Mouse (Mus musculus) right cerebral cortex, adult 2 months (tissue): ENCODE results near the gene Creb5.

Experiments used
- DNase-seq, 2 experiments: peaks; one replicate each; pipeline ENCODE4 v3.0.0; 2021 to 2022; ENCODE audit warnings: low spot score in 2 of 2

Creb5 gene

DNA sequence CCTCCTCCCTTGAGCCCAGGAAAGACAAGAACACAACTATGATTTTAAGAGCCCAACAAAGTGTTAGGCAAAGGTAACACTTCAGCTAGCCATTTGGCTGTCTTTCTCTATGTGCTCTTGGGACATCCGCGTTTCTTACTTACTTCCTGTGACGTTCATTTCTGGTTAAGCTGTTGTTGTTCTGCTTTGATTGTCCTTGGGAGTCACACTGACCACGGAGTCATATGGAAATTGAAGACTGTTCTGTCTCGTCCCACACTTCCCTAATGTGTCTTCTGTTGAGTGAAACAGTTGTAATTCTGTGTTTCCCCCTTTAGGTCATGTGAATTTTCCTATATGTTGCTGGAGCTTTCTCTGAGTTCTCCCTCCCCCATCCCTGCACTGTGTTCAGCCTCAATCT lies 305.2 kb downstream of the Creb5 start:
- DNase-seq = no peak

DNA sequence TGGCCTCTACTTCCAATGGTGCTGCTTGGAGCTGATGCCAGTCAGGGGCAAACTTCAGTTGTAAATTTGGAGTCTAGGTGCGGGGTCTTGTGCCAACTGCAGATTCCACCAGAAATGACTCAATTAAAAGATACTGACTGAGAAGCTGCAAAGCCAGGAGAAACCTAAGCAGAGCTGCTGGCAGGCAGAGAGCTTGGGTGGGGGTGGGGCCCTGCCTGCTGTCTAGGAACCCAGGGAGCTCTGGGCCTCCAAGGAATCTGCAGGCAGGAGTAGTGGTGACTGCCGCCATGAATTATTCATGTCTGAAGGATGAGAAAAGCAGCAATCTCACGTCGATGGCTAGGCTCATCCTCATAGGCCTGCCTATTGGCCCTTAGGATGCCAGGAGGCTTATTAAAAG lies 306.5 kb downstream of the Creb5 start:
- no peak for DNase-seq

DNA sequence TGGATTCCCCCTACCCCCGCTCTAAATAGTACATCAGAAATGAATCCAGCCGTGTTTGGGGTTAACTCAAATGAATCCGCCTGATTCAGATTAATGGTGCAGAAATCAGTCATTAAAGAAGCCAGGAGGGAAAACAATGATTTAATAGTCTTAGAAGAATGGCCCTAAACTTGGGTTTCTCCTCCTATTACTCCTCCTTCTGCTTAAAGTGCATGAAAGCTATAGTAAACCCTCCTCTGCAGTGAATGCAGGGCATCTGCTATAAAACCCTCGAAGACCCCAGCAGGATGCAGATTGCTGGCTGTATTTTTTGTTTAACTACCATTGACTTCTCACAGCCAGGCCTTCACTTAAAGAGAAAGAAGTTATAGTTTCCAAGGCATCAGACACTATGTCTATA lies 307.2 kb downstream of the Creb5 start:
- DNase-seq = no peak

DNA sequence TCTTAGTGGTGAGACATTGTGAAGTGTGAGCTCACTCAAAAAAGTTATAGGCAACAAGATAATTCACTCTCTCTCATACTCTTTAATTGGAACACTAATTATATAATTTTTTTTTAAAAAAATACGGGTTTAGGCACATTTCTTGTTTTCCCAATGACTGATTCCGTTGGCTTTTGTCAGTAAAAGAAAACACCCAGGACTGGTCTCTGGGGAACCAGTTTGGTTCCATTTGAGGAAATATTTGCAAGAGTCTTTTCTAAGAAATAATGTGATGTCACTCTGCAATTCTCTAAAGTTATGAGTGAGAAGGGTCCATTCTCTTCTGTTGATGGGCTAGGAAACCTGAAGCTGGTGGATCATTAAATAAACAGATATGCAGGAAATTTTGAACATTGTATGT lies 309.3 kb downstream of the Creb5 start:
- DNase-seq = no peak

DNA sequence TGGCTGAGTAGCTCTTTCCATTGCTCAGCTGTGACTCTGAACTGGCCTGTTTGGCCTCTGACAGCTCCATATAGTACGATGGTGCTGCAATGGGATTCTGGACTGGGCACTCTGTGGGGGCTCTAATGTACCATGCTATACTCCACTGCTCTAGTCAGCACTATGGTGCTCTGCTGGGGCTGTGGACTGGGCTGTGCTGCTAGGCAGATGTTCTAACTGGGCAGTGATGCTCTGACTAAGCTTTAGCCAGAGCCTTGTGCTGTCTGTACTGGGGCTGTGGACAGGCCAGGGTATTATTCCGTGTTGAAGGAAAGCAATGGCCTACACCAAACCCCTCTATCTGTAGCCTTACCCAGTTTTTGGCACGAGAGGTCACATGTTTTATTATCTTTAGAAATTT lies 316.0 kb downstream of the Creb5 start:
- no peak for DNase-seq

DNA sequence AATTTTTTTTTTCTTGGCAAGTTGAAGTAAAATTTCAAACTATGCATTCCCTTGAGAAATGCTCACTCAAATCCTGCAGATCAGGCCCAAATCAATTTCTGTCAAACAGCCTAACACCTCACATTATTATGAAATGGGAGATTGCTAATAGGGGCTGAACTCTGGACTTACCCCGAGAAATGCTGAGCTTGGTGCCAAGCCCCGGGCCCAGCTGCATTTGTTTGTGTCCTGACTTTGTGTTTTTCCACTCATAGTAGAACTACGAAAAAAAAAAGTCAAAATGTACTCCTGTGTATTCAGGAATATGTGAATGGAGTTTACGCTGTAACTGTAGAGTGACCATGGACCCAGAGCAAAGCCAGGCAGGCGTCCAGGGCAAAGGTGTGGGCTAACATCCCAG lies 316.6 kb downstream of the Creb5 start:
- DNase-seq = no peak

DNA sequence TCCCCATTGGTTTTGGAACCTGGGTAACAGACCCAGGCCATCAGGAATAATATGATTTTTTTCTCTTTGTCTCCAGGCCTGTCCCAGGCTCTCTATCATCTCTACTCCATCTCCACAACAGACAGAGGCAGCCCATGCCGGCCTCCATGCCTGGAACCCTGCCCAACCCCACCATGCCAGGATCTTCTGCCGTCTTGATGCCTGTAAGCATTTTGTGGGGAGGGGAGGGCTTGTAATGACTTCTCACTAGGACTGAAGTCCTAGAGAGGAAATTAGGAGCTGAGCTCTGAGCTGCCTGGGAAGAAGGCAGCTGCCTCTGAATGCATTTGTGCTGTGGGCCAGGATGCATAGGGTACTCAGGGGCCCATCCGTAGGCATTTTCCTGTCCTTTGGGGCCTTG lies 317.3 kb downstream of the Creb5 start:
- DNase-seq = no peak

DNA sequence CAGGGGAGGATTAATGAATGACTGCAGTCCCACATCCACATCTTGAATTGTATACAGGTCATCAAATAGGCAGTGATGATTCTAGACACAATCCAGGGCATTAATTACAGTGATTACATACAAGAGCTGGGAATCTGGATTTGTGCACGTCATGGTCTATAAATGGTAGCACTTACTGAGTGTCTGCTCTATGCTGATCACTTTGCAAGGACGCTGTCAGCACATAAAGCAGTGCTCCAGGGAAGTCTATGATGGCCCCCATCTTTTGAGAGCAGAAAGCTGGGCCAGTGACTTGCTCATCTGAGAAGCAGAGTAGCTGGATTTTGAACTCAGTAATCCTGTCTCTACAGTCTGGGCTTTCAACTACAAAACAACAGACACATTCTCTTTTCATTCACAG lies 318.1 kb downstream of the Creb5 start:
- DNase-seq = no peak

DNA sequence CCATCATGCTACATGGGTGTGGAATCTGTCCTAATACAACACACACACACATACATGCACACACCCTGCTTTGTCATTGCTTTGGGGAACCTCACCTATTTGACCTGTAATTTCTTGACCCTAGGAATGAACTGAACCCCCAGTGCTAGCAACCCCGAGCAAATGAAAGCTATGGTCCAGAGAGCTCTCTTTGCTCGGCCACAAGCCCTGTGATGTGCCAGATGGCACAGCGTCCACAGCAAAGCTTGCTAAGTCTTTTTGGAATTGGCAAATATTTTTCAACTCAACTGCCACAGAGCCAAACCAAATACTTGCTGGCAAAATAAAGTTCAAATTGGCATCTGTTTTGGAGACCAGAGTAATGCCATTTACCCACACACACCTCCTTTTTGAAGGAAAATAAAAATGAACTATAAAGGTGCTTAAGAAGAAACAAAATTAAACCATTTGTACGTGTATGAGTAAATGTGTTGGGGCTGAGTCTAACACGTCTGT lies 324.4 kb downstream of the Creb5 start:
- no peak for DNase-seq

DNA sequence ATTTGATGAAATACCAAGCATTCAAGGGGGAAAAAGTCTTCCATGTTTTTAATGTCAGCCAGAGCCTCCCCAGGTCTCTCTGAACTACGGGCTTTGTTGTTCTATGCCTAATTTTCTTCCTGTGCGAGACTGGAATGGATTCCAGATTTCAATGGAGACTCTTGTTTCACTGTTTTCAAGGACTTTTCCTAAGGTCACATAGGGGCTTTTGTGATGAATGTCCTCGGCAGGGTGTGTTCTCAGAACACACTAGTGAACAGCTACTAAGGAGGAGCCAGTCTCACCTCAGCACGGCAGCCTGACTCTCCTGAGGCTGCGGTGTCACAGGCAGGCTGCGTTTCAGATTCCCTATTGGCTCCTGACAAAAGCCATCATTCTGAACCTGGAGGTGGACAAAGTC lies 325.6 kb downstream of the Creb5 start:
- DNase-seq = no peak

DNA sequence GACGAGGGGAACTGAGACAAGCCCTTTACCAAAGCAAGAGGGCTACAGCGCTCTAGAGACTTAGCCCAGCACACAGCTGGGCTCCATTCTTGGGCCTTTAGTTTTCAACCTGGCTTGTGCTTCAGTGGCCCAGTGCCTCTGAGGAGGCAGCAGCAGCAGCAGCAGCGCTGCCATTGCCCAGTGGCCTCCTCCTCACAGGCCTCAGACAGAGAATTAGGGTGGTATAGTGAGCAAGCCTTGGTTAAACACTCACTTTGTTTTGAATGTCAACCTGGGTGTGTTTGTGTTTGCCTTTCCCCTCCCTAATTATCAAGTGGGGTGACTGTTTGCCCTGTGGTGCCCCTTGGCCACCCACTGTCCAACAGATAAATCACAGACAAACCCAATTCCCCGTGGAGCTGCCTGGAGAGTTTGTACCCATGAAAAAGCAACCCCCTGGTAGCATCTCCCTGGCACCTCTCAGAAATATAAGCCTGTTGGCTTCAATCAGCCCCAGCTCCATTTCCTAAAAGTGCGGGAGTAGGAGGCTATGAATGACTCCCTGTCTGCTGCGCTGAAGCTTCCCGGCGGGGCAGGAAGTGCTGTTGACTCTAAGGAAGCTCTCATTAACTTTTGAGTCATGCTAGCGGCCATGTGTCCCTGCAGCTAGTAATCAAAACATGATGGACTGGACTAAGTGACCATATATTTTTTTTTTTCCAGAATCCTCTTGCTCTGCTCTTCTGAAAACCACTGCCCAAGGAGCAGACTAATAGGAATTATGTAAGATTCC lies 328.6 kb downstream of the Creb5 start:
- no peak for DNase-seq

DNA sequence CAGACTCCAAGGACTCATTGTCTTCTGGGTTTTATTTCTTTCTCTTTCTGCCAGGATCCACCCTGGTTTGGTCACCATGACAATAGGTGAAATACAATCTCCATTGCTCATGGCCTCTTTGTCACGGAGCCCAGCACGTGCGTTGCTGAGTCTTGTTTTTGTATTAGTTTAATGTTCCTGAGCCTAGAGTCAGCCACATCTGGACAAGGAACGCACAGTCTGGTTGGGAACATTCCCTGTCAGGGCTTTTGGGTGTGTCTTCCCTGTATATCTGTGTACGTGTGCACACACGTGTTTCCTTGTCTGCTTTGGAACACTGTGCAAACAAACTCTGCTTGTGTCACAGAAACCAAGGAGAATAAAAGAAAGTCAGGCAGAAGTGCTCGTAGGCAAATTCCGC lies 331.1 kb downstream of the Creb5 start:
- DNase-seq = no peak

DNA sequence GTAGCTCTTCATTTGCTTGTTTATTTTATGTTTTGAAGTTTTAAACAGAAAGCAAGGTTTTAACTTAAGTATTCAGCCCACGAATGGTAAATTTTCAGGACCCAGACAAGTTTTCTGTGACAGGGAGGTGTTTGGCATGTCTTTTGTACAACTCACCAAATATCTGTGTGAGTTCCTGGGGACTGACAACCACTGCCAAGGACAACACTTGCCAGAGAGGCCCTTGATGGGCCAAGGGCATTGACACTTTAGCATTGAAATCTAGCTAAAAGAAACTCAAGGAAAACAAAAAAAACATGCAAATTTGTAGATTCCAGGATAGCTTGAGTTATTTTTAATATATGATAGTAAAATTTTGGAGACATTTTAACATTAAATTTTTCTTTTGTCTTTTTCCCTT lies 332.6 kb downstream of the Creb5 start:
- no peak for DNase-seq

DNA sequence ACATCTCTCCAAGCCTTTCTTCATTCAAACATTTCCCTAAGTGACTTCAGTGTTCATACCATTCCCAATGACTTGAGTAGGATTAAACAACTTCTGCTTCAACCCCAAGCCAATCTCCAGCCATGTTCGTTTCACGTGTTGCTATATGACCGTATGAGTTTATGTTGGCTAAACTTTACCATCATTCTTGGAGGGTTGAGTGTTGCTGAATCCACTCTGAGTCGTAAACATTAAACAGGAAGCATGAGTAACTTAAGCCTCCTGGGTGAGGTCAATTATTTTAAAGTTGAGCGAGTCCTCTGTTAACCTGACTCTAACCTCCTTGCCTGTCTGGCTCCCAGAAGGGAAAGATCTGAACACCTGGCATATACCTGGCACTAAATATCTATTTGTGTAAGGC lies 334.2 kb downstream of the Creb5 start:
- no peak for DNase-seq

DNA sequence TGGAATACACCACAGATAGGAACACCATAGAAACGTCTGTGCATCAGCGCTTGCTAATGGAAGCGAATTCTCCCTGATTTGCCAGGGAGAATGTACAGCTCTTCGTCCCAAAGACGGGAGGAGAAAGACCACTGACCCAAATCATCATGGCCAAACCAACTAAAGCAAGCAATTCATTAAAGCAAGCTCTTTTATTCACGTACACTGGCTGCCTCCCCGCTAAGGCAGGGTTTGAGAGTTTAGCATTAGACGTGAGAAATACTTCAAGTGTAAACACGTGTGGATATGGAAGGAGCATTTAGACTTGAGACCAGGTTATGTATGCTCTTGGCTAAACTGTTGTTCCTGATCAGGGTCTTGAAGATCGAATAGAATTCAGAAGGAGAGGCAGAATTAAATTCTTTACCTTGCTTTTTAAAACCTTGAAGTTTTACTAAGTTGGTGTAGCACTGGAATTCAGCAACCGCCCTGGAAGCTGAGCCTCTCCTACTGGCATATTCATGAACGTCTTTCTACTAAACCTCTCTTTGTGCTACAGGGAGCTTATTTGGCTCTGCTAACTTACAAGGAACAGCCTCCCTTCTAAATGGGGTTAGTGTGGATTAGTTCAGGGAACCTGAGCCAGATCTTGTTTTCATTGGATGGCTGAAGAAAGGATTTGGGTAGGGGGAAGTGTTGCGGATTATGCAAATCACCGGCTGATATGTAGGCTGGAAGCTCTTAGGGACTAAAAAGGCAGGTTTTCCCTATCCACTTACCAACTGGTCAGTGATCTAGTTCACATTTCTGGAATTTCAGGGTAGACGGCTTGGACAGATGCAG lies 337.6 kb downstream of the Creb5 start:
- DNase-seq = no peak

DNA sequence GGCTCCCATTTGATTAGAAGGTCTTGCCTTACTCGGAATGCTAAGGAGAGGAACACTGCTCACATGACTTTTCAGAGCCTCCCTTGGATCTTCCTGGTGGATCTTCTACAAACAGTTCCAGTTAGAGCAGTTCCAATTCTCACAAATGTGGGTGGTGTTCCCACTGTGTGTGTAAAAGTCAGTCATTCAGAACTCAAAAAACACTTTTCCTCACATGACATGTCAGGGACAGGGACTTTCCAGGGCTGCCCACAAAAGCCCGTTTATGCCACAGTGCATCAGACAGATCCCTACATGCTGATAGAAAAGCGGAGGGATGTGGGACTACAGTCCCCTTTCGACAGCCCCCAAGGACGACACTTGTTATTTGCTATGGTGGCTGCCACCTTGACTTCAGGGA lies 339.0 kb downstream of the Creb5 start:
- no peak for DNase-seq

DNA sequence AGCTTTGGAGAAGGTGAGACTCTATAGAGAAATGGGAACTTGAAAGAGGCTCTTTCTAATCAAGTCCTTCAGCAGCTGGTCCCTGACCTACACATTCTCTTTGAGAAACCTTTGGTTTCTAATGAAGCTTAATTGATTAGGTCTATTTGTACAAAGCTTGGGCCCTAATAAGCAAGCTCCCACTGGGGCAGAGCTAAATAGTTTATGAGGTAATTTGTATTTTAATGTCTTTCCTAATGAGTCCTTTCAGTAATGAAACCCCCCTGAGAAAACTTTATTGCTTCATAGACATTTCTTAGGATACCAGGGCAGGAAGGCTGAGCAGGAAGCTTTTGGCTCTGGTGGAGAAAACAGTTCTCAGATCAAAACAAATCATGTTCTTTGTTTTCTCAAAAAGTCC lies 341.6 kb downstream of the Creb5 start:
- no peak for DNase-seq

DNA sequence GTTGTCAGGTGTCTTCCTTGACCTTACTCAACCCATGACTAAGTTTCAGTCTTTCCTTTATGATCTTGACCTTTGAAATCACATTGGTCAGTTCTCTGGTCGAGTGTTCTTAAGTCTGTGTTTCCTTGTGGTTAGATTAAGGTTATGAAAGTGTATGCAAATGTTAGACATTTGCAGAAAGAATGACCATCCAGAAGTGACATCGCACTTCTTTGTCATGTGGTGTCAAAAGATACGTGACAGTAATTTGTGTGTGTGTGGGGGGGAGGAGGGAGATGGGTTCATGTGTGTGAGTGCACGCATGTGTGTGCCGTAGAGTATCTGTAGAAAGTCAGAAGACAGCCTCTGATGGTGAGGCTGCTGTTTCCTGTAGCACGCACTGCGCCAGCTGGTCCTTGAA lies 348.4 kb downstream of the Creb5 start:
- no peak for DNase-seq

DNA sequence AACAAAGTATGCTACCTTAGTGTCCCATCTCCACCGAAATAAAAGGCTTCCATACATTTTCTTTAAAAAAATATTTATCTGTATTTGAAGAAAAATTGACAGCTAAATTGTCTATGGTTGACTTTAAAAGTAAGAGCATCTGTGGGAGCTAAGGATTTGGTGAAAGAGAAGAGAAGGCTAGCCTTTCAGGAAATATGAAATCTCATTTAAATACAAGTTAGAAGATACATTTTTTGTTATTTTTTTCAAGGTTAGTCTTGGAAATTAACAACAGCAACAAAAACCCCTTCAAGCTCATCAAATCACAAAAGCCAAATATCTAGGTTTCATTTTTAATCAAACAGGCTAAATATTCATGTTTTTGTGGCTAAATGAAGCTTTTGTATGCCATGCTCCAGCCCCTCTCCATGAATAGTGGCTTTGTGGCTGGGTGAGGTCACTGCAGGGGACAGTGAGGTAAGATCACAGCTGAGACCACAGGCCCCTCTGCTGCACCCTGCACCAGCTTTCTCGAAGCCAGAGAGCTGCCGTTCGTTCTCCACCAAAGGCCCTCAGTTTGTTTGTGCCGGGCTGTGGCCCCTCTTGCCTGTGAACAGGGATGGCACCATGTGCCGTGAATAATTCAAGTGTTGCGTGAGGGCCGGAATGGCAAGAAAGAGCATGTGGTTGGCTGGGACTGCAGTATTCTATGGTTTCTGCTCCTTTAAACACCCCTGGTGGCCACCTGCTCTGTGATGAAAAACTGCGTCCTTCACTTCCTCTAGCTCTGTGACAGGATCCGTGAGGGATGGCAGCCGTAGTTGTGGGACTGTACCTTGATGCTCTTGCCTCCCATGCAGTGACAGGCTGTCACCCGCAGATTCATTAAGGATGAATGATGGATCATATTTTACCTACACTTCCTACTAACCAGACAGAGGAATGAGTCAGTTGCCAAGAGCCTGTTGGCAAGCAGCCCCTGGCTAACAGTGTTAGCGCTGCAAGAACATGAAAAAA lies 350.6 kb downstream of the Creb5 start:
- DNase-seq = peak in 1 of 2 experiments; percentile 22

DNA sequence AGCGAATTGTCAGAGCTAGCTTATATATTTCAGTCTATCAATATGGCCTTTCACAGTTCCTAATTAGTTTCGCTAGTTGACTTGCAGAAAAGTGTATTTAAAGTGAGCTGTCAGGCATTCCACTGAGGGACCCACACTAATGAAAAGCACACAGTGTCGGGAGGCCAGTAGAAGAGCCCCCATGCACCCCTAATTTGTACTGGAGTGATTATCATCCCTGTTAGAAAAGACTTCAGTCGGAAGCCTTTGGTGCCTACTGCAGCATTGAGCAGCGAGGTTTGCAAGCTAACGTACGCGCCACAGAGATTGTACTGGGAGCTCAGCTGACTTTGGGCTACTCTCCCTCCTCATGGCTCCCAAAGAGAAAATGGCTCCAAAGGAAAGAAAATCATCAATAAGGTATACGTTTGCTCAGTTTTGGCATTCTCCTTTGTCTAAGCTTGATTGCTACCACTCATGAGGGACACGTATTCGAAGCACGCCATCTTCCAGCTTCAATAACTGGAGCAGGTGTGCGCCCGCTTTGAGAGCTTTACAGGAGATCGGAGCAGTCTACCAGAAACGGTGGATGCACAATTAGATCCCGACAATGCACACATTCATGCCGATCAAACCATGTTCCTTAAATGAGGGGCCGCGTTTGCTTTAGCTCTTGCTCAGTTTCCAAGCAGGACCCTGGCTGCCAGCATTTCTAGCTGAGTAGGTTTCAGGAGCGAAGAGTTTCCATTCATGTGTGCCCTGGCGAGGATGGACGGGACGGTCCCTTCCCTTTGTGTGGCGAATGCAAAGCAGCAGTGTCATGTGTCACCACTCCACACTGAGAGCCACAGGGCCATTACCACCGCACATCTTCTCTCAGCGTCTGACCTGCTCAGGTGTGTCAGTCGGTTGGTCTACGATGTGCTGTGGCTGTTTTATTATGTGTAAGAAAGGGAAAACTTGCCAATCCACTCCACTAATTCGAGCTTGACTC lies 354.8 kb downstream of the Creb5 start:
- DNase-seq = no peak
